Mouse (Mus musculus): ENCODE measurements at regions not wholly inside any gene's neighbourhood (a gene's known extent, or its start where the extent isn't known, plus 50 kb on each side); places are given as distances from the start of the nearest gene placed in this dataset.

- H3K4me1 ChIP-seq (replicated peaks), result peaks cover 16% of the 10 kb centered on the region
- peaks cover 4% of the 10 kb centered on the region; the same call in 1 of the 2 replicates for H3K27me3 ChIP-seq (replicated peaks)
- H3K9ac ChIP-seq, result no peak overlapping the region
- no peak overlapping the region for H3K4me3 ChIP-seq
- WGBS, result 29% methylated on average over 11 of the region's 11 CpGs
- H3K9me3 ChIP-seq (replicated peaks), result no peaks in the 10 kb centered on the region
- no peaks in the 10 kb centered on the region for H3K36me3 ChIP-seq
- ATAC-seq (ENCODE audit: insufficient number of reproducible peaks, low FRiP score), result peak; percentile 39; the same call in 1 of the 2 replicates
- H3K27ac ChIP-seq (ENCODE audit: poor library complexity, severe bottlenecking), result no peak overlapping the region
- H3K4me2 ChIP-seq, result peak overlapping the region; percentile 45
Measured at GRCm38 (mm10) chr13:99055609-99056321, 71.4 kb upstream of the 1700024P04Rik start.

- H3K9ac ChIP-seq, result no peak overlapping the region
- no peak overlapping the region for H3K4me3 ChIP-seq
- H3K9me3 ChIP-seq (replicated peaks), result no peaks in the 10 kb centered on the region
- H3K36me3 ChIP-seq, result no peaks in the 10 kb centered on the region
- H3K4me1 ChIP-seq (replicated peaks), result peaks cover 10% of the 10 kb centered on the region
- ATAC-seq (ENCODE audit: insufficient number of reproducible peaks, low FRiP score), result no peak
- 86% methylated on average over 1 of the region's 1 CpGs for WGBS
- H3K4me2 ChIP-seq, result no peak overlapping the region
- H3K27ac ChIP-seq (ENCODE audit: poor library complexity, severe bottlenecking), result no peak overlapping the region
- H3K27me3 ChIP-seq (replicated peaks), result peaks cover 4% of the 10 kb centered on the region; the same call in 1 of the 2 replicates
Measured at GRCm38 (mm10) chr13:99052076-99052475, 67.7 kb upstream of the 1700024P04Rik start.

- H3K4me1 ChIP-seq (replicated peaks), result no peaks in the 10 kb centered on the region
- H3K36me3 ChIP-seq, result no peaks in the 10 kb centered on the region
- H3K9me3 ChIP-seq (replicated peaks), result no peaks in the 10 kb centered on the region
- H3K9ac ChIP-seq, result no peak overlapping the region
- peaks cover 4% of the 10 kb centered on the region; the same call in 1 of the 2 replicates for H3K27me3 ChIP-seq (replicated peaks)
- WGBS, result 55% methylated on average over 4 of the region's 4 CpGs
- no peak overlapping the region for H3K4me2 ChIP-seq
- no peak for ATAC-seq (ENCODE audit: insufficient number of reproducible peaks, low FRiP score)
- no peak overlapping the region for H3K27ac ChIP-seq (ENCODE audit: poor library complexity, severe bottlenecking)
- no peak overlapping the region for H3K4me3 ChIP-seq
Measured at GRCm38 (mm10) chr13:99049699-99050098, 65.3 kb upstream of the 1700024P04Rik start.

- no peak for ATAC-seq (ENCODE audit: insufficient number of reproducible peaks, low FRiP score)
- no peak overlapping the region for H3K4me3 ChIP-seq
- no peaks in the 10 kb centered on the region for H3K36me3 ChIP-seq
- 0 out of 2 replicates have a peak, but pooled peaks cover under 1% of the 10 kb centered on the region for H3K27me3 ChIP-seq (replicated peaks)
- no peaks in the 10 kb centered on the region for H3K9me3 ChIP-seq (replicated peaks)
- H3K4me2 ChIP-seq, result no peak overlapping the region
- no peak overlapping the region for H3K9ac ChIP-seq
- WGBS, result 74% methylated on average over 5 of the region's 5 CpGs
- no peak overlapping the region for H3K27ac ChIP-seq (ENCODE audit: poor library complexity, severe bottlenecking)
- no peaks in the 10 kb centered on the region for H3K4me1 ChIP-seq (replicated peaks)
Measured at GRCm38 (mm10) chr13:99048651-99049100, 64.3 kb upstream of the 1700024P04Rik start.

- Histone ChIP-seq H3K27me3 (replicated peaks) (no peaks in the 10 kb centered on the region), H3K27ac (ENCODE audit: poor library complexity, severe bottlenecking) (no peak overlapping the region), H3K9me3 (replicated peaks) (no peaks in the 10 kb centered on the region), H3K4me2 (no peak overlapping the region), H3K4me3 (no peak overlapping the region), H3K36me3 (no peaks in the 10 kb centered on the region), H3K4me1 (replicated peaks) (no peaks in the 10 kb centered on the region), H3K9ac (no peak overlapping the region)
- 62% methylated on average over 7 of the region's 7 CpGs for WGBS
- ATAC-seq (ENCODE audit: insufficient number of reproducible peaks, low FRiP score), result no peak
Measured at GRCm38 (mm10) chr13:99047219-99047618, 62.9 kb upstream of the 1700024P04Rik start.

GRCm38 (mm10) chr13:99046737-99047136, 62.4 kb upstream of the 1700024P04Rik start:
- no peak overlapping the region for H3K27ac ChIP-seq (ENCODE audit: poor library complexity, severe bottlenecking)
- no peak overlapping the region for H3K9ac ChIP-seq
- ATAC-seq (ENCODE audit: insufficient number of reproducible peaks, low FRiP score), result no peak
- 75% methylated on average over 1 of the region's 1 CpGs for WGBS
- no peaks in the 10 kb centered on the region for H3K9me3 ChIP-seq (replicated peaks)
- H3K4me2 ChIP-seq, result no peak overlapping the region
- no peaks in the 10 kb centered on the region for H3K27me3 ChIP-seq (replicated peaks)
- no peak overlapping the region for H3K4me3 ChIP-seq
- H3K4me1 ChIP-seq (replicated peaks), result no peaks in the 10 kb centered on the region
- H3K36me3 ChIP-seq, result no peaks in the 10 kb centered on the region

GRCm38 (mm10) chr13:99042086-99042485, 57.7 kb upstream of the 1700024P04Rik start:
- H3K4me1 ChIP-seq (replicated peaks), result peaks cover 21% of the 10 kb centered on the region
- 72% methylated on average over 6 of the region's 6 CpGs for whole genome bisulfite sequencing
- no peak overlapping the region for H3K27ac ChIP-seq (ENCODE audit: poor library complexity, severe bottlenecking)
- no peaks in the 10 kb centered on the region for H3K27me3 ChIP-seq (replicated peaks)
- no peak for ATAC-seq (ENCODE audit: insufficient number of reproducible peaks, low FRiP score)
- H3K9ac ChIP-seq, result no peak overlapping the region
- H3K4me3 ChIP-seq, result no peak overlapping the region
- H3K9me3 ChIP-seq (replicated peaks), result peaks cover 4% of the 10 kb centered on the region; the same call in 1 of the 2 replicates
- H3K4me2 ChIP-seq, result no peak overlapping the region
- no peaks in the 10 kb centered on the region for H3K36me3 ChIP-seq

GRCm38 (mm10) chr13:99041256-99041655, 56.9 kb upstream of the 1700024P04Rik start:
- no peak overlapping the region for H3K4me3 ChIP-seq
- no peaks in the 10 kb centered on the region for H3K36me3 ChIP-seq

GRCm38 (mm10) chr13:99040846-99041245, 56.5 kb upstream of the 1700024P04Rik start:
- no peak overlapping the region for H3K4me3 ChIP-seq
- no peak overlapping the region for H3K27ac ChIP-seq (ENCODE audit: poor library complexity, severe bottlenecking)
- no peaks in the 10 kb centered on the region for H3K27me3 ChIP-seq (replicated peaks)
- peaks cover 21% of the 10 kb centered on the region for H3K4me1 ChIP-seq (replicated peaks)
- H3K9ac ChIP-seq, result no peak overlapping the region
- H3K9me3 ChIP-seq (replicated peaks), result peaks cover 7% of the 10 kb centered on the region; the same call in 1 of the 2 replicates
- H3K36me3 ChIP-seq, result no peaks in the 10 kb centered on the region
- 79% methylated on average over 6 of the region's 6 CpGs for WGBS
- no peak overlapping the region for H3K4me2 ChIP-seq
- no peak for ATAC-seq (ENCODE audit: insufficient number of reproducible peaks, low FRiP score)

More at GRCm38 (mm10) chr13:99041256-99041655, 56.9 kb upstream of the 1700024P04Rik start:
- peaks cover 7% of the 10 kb centered on the region; the same call in 1 of the 2 replicates for H3K9me3 ChIP-seq (replicated peaks)
- WGBS, result 89% methylated on average over 6 of the region's 6 CpGs
- ATAC-seq (ENCODE audit: insufficient number of reproducible peaks, low FRiP score), result no peak
- H3K27ac ChIP-seq (ENCODE audit: poor library complexity, severe bottlenecking), result no peak overlapping the region
- H3K27me3 ChIP-seq (replicated peaks), result no peaks in the 10 kb centered on the region
- no peak overlapping the region for H3K4me2 ChIP-seq
- peaks cover 21% of the 10 kb centered on the region for H3K4me1 ChIP-seq (replicated peaks)
- no peak overlapping the region for H3K9ac ChIP-seq

GRCm38 (mm10) chr13:99040171-99040570, 55.8 kb upstream of the 1700024P04Rik start:
- H3K27me3 ChIP-seq (replicated peaks), result no peaks in the 10 kb centered on the region
- H3K4me3 ChIP-seq, result no peak overlapping the region
- H3K9ac ChIP-seq, result no peak overlapping the region
- H3K4me2 ChIP-seq, result no peak overlapping the region
- 78% methylated on average over 4 of the region's 4 CpGs for WGBS
- H3K9me3 ChIP-seq (replicated peaks), result peaks cover 7% of the 10 kb centered on the region; the same call in 1 of the 2 replicates
- ATAC-seq (ENCODE audit: insufficient number of reproducible peaks, low FRiP score), result no peak
- peaks cover 21% of the 10 kb centered on the region for H3K4me1 ChIP-seq (replicated peaks)
- no peak overlapping the region for H3K27ac ChIP-seq (ENCODE audit: poor library complexity, severe bottlenecking)
- H3K36me3 ChIP-seq, result no peaks in the 10 kb centered on the region

GRCm38 (mm10) chr13:99039063-99039385, 54.7 kb upstream of the 1700024P04Rik start:
- 85% methylated on average over 7 of the region's 7 CpGs for WGBS
- no peak for ATAC-seq (ENCODE audit: insufficient number of reproducible peaks, low FRiP score)
- Histone ChIP-seq H3K4me2 (no peak overlapping the region), H3K27ac (ENCODE audit: poor library complexity, severe bottlenecking) (no peak overlapping the region), H3K4me3 (no peak overlapping the region), H3K9ac (no peak overlapping the region), H3K36me3 (no peaks in the 10 kb centered on the region), H3K4me1 (replicated peaks) (peaks cover 21% of the 10 kb centered on the region), H3K9me3 (replicated peaks) (peaks cover 7% of the 10 kb centered on the region; the same call in 1 of the 2 replicates), H3K27me3 (replicated peaks) (no peaks in the 10 kb centered on the region)
